Mouse (Mus musculus) frontal cortex, postnatal 25 days (tissue): ENCODE data around the gene Dohh.

ENCODE experiments used
- DNase-seq, 2 experiments: peaks; one replicate each; pipeline ENCODE4 v3.0.0; 2022; ENCODE audit warnings: low spot score in 2 of 2

The Dohh gene

GRCm38 (mm10) chr10:81356991-81357844 is 27.0 kb upstream of the Dohh start, which contains the start of gene Mfsd12:
Gene Mfsd12 (plus strand): TSS chr10:81357491.
- peak; percentile 75 to 84 for DNase-seq

GRCm38 (mm10) chr10:81358209-81358608 is 26.0 kb upstream of the Dohh start:
- DNase-seq, result no peak

GRCm38 (mm10) chr10:81358841-81359240 is 25.4 kb upstream of the Dohh start:
- DNase-seq, result no peak

- no peak for DNase-seq
Measured at GRCm38 (mm10) chr10:81360721-81361120, 23.5 kb upstream of the Dohh start.

- no peak for DNase-seq
Measured at GRCm38 (mm10) chr10:81362336-81362949, 21.8 kb upstream of the Dohh start.

GRCm38 (mm10) chr10:81363436-81364346 is 20.5 kb upstream of the Dohh start:
- no peak for DNase-seq

GRCm38 (mm10) chr10:81364666-81365065 is 19.6 kb upstream of the Dohh start:
- no peak for DNase-seq

- no peak for DNase-seq
Measured at GRCm38 (mm10) chr10:81365073-81365472, 19.2 kb upstream of the Dohh start.

- DNase-seq, result no peak
Measured at GRCm38 (mm10) chr10:81365672-81366476, 18.4 kb upstream of the Dohh start, which contains the start of gene 4930404N11Rik. Gene 4930404N11Rik (minus strand): TSS chr10:81365816.

- no peak for DNase-seq
Measured at GRCm38 (mm10) chr10:81366477-81367206, 17.6 kb upstream of the Dohh start.

- DNase-seq, result no peak
Measured at GRCm38 (mm10) chr10:81367207-81367495, 17.1 kb upstream of the Dohh start.

GRCm38 (mm10) chr10:81375322-81375721 is 8.9 kb upstream of the Dohh start:
- no peak for DNase-seq

- DNase-seq, result no peak
Measured at GRCm38 (mm10) chr10:81376561-81377361, 7.5 kb upstream of the Dohh start.

GRCm38 (mm10) chr10:81377362-81377664 is 6.9 kb upstream of the Dohh start:
- no peak for DNase-seq

- no peak for DNase-seq
Measured at GRCm38 (mm10) chr10:81377793-81378552, 6.3 kb upstream of the Dohh start, which contains the start of gene Fzr1. Gene Fzr1 (minus strand): TSS chr10:81378516.

- peak; percentile 99 to 100 for DNase-seq
Measured at GRCm38 (mm10) chr10:81378553-81379182, 5.6 kb upstream of the Dohh start.

GRCm38 (mm10) chr10:81379183-81379553 is 5.1 kb upstream of the Dohh start:
- no peak for DNase-seq

- DNase-seq, result no peak
Measured at GRCm38 (mm10) chr10:81379809-81380378, 4.3 kb upstream of the Dohh start.
